Mouse (Mus musculus) cortical plate, adult 2 months (tissue): ENCODE results near the gene Ciita. TPM values are rescaled to one million over a fixed set of nuclear protein-coding genes. Genes with fewer than 3 reads are reported as not detected.

Experiments used
- H3K27ac ChIP-seq: fragments of 200-500 bp; 2 replicates; pipeline ENCODE4 v1.5.1; 2012; ENCODE audit warnings: low read length, control low read depth, inconsistent platforms; ENCODE audit not compliant: insufficient read depth
- H3K4me1 ChIP-seq: fragments of 200-500 bp; 2 replicates; pipeline ENCODE4 v1.6.1; 2011; ENCODE audit warnings: low read length; ENCODE audit not compliant: control insufficient read depth, insufficient read depth
- H3K4me3 ChIP-seq: fragments of 200-500 bp; 2 replicates; pipeline ENCODE4 v1.5.1; 2011; ENCODE audit warnings: mild to moderate bottlenecking, low read length, control low read depth; ENCODE audit not compliant: insufficient read depth
- CTCF ChIP-seq: fragments of 200-500 bp; IDR thresholded peaks from 2 replicates; pipeline ENCODE4 v1.5.1; 2011; ENCODE audit warnings: mild to moderate bottlenecking, control low read depth, low read length; ENCODE audit not compliant: insufficient read depth; ENCODE audit errors: extremely low read depth
- POLR2A ChIP-seq: fragments of 200-500 bp; IDR thresholded peaks from 2 replicates; pipeline ENCODE4 v1.6.1; 2011; ENCODE audit warnings: mild to moderate bottlenecking, low read length, control low read depth; ENCODE audit not compliant: insufficient read depth; ENCODE audit errors: extremely low read depth
- polyA plus RNA-seq: library from polyadenylated mRNA; depleted of rRNA; stranded (reverse); fragments of >200 nt; gene quantifications from 2 replicates; pipeline ENCODE4 v1.2.3, GENCODE M21; 2012

The Ciita gene
- polyA plus RNA-seq, 1 experiment: 0.06 TPM

DNA sequence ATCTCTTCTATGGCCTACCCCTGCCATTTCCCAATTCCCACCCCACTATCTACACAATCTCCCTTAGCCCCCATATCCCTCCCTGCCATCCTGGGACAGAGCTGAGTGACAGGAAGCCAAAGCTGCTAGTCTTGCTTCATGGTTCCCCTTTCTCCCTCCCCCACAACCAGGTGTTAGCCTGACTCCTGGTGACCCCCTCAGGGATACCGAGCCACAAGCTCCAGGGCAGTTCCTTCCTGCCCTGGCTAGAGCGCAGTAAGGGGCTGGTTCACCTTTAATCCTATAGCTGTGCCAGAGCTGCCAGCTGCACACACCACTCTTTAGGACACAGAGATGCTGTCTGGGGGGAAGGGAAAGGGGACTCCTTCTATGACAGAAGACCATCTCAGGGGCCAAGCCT, 32.1 kb upstream of the Ciita start:
- H3K27ac ChIP-seq: no peak overlapping the region

DNA sequence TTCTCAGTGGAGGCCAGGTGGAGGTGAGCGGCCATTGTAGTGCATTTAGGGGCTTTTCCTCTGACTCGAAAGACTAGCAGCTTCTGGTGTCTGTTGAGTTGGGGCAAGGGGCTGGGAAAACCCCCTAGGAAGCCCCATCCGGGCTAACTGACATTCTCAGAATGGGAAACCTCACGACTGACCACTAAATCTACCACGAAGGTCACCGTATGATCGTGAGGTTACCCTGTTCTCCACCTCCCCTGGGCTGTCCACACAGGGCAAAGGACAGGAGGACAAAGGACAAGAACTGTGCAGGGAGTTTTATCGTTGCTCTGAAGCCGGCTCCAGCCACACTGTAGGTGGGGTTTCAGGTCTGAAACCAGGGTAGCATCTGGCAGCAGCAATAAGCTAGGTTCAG, 30.9 kb upstream of the Ciita start:
- H3K27ac ChIP-seq: no peak overlapping the region
- no peak overlapping the region for H3K4me3 ChIP-seq
- TF ChIP-seq POLR2A (no peak), CTCF (no peak)
- H3K4me1 ChIP-seq: peaks cover 4% of the 10 kb centered on the region

More for the DNA sequence above, 32.1 kb upstream of the Ciita start:
- Histone ChIP-seq H3K4me3 (peak overlapping the region; percentile 52), H3K4me1 (peaks cover 4% of the 10 kb centered on the region)
- TF ChIP-seq POLR2A: no peak
- no peak for TF ChIP-seq CTCF

DNA sequence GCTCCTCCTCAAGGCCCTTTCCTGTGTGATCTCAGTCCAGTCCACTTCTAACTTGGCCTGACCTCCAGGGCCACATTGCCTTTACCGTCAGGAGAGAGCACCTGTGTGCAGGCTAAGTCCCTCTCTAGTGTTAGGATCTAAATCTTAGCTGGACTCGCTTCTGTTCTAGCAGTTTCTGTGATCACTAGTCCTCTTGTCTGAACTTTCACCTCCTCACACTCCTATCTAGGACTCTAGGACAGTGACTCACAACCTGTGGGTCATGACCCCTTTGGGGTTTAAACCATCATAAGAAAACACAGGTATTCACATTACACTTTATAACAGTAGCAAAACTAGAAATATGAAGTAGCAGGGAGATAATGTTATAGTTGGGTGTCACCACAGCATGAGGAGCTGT, 28.0 kb upstream of the Ciita start:
- Histone ChIP-seq H3K4me3 (no peak overlapping the region), H3K4me1 (no peaks in the 10 kb centered on the region), H3K27ac (no peak overlapping the region)
- TF ChIP-seq POLR2A (no peak), CTCF (no peak)

DNA sequence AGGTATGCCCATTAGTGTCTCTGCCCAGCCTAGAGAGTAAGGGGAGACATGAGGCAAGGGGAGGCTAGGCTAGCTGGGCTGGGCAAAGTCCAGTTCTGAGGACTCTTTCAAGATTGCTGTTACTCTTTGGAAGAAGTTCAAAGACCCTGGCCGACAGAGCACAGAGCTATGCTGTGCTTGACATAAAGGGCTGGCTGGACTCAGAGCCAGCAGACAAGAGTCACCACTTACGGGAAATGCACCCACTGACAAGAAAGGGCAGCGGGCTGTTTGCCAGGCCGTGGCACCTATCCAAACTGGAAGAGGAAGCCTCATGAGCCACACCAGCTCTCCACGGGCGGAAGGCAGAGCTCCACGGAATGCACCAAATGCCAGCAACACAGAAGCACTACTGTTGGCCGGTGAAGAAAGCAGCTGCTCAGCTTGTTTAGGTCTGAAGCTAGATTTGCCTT, 27.4 kb upstream of the Ciita start:
- Histone ChIP-seq H3K4me1 (no peaks in the 10 kb centered on the region), H3K27ac (no peak overlapping the region), H3K4me3 (no peak overlapping the region)
- TF ChIP-seq CTCF: no peak
- no peak for TF ChIP-seq POLR2A

DNA sequence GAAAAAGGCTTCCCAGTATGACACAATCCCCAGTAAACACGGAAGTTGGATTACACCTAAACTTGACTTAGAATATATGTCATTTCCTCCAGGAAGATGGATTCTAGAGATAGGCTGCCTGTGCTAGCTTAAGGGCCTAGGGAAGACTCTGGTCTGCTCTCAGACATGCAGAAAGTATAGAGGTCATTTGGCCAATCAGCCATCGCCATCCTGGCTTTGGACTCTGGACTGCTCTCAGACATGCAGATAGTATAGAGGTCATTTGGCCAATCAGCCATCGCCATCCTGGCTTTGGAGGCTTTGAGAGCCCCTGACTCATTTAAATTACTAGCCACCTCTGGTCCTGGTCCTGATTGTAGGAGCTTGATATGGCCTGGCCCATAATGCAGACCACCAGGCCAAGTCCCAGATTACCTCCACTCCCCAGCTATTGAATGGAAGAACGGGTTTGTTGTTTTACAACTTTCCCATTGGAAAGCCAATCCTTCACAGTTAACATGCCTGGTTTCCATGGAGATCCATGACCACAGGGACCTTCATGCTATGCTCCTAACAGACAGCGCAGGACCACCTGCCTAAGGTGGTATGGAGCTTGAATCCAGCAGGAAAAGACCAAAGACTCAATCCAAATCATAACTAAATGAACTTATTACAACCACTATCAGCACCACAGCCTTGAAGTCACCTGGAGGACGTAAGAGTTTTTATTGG, 25.8 kb upstream of the Ciita start:
- TF ChIP-seq POLR2A: no peak
- no peak overlapping the region for H3K4me3 ChIP-seq
- H3K4me1 ChIP-seq: no peaks in the 10 kb centered on the region
- H3K27ac ChIP-seq: no peak overlapping the region

DNA sequence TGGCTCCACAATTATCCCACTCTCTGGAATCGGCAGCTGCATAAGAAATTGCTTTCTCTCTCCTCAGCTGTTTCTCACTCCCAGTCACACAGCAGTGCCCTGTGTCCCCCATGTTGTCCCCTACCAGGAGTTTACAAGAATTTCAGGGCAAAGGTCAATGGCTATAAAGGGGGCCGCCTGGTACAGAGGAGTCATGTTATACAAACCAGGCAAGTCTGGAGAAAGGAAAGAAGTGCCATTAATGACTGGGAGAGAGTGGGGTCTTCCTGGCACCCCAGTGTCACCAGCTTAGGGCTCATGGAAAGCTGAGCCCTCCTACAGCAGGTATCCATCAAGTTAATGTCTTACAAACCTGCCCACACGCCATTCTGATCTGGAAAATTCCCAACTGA, 25.3 kb upstream of the Ciita start:
- no peaks in the 10 kb centered on the region for H3K4me1 ChIP-seq
- no peak overlapping the region for H3K27ac ChIP-seq
- no peak overlapping the region for H3K4me3 ChIP-seq
- TF ChIP-seq POLR2A (no peak), CTCF (no peak)

DNA sequence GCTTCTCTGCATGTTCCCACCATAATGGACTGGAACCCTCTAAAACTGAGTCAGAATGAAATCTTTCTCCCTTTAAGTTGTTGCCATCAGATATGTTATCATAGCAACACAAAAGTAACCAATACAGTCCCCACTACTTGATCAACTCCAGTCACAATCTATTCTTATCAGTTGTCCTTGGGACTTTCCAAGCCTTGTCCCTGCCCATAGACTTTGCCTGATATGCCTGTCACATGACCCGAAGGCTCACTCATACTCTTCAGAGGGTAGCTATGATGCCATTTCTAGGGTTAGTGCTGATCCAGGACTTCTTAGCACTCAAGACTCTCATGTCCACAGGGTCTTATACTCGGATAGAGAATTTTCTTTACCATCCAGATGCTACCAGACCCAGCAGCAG, 19.7 kb upstream of the Ciita start:
- Histone ChIP-seq H3K4me3 (no peak overlapping the region), H3K4me1 (no peaks in the 10 kb centered on the region), H3K27ac (no peak overlapping the region)
- no peak for TF ChIP-seq POLR2A
- TF ChIP-seq CTCF: no peak

DNA sequence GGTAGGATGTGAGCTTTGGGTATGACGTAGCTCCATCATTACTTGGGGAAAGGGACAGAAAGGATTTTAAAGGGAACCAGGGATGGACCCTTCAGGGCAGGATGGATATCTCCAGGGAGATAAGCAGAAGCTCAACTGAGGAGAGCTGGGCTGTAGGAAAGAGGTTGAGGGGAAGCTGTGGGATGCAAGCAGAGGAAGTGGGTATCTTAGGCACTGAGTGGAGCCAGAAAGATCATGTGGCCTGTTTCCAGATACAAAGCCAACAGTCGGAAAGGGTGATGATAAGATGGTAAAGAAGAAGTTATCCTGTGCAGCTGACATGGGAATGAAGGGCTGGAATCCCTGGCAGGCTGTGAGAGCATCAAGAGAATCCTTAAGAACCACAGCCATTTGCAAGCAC, 18.7 kb upstream of the Ciita start:
- TF ChIP-seq POLR2A (no peak), CTCF (no peak)
- no peak overlapping the region for H3K4me3 ChIP-seq
- H3K27ac ChIP-seq: no peak overlapping the region
- H3K4me1 ChIP-seq: no peaks in the 10 kb centered on the region

DNA sequence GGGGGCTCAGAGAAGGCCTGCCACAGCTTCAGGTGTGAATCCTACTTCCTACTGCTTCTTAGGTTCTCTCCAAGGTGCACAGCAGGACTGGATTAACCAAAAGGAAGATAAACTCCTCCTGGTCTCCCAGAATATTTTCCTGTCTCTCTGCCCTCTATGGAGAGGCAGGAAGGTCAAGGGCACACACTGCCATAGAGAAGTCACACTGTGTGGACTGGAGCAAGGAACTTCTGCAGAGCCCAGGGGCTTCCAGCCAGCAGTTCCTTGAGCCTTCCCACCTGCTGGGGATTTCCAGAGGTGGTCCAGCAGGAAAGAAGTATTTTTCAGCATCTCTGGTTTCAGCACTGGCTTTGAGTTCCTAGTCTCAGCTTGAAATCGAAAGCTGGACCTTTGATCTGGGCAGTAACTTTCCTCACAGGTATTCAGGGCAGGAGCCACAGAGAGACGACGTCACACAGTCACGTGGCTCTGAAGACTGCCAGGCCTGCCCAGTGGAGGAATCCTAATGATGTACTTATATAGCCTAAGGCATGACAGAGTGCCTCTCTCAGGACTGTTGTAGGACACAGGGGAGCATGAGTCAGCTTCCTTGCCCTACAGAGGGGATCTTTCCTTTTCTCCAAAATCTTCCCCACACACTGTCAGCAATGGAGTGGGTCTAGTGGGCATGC, 14.7 kb upstream of the Ciita start:
- H3K4me3 ChIP-seq: no peak overlapping the region
- H3K27ac ChIP-seq: no peak overlapping the region
- no peaks in the 10 kb centered on the region for H3K4me1 ChIP-seq
- no peak for TF ChIP-seq CTCF

DNA sequence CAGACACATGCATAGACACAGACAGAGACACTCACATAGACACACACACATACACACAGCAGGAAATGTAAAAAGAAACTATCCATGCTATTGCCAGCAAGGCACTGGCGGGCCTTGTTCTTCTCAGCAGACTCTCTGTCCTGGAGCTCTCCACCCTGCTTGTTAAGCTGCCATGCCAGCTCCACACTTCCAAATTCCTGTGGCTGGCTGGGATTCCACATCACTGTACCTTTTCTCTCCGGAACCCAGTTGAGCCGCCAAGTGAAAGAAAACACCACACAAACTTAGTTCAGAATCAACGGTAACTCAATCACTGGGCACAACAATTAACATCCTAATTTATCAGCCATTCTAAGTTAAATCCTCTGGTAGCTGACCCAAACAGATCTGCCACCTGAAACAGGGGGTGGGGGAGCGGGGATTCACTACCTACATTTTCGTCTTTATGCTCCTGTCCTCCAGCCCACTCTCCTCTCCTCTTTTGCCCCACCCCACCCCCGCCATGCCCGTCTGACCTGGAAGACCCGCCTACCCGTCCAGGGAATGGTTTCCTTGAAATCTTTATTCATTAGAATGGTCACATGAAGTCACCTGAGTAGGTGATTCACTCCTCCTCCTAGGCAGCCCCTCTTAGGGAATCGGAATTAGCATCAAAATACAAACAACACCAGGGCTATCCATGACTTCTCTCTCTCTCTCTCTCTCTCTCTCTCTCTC, 12.3 kb upstream of the Ciita start:
- no peaks in the 10 kb centered on the region for H3K4me1 ChIP-seq
- TF ChIP-seq CTCF: no peak
- no peak for TF ChIP-seq POLR2A
- no peak overlapping the region for H3K27ac ChIP-seq
- no peak overlapping the region for H3K4me3 ChIP-seq
